Mouse (Mus musculus) lung, postnatal 0 days (tissue): ENCODE measurements around the gene Gpr141. TPM values are rescaled to one million over a fixed set of nuclear protein-coding genes. Genes with fewer than 3 reads are reported as not detected.

Experiments used
- ATAC-seq: fragments of 200-750 bp; cut with Nextera tagmentation; 2 replicates; pipeline ENCODE4 v1.8.0; 2017; ENCODE audit warnings: moderate library complexity
- DNase-seq: peaks from one replicate; pipeline ENCODE4 v3.0.0-alpha.2; 2016; ENCODE audit warnings: low spot score
- H3K27ac ChIP-seq: fragments of 300-500 bp; sonication (generic); 2 replicates; pipeline ENCODE4 v1.5.1; 2014; ENCODE audit warnings: antibody characterized with exemption, mild to moderate bottlenecking, low read length, mixed read lengths
- H3K27me3 ChIP-seq: fragments of 300-500 bp; sonication (generic); replicated peaks from 2 replicates; pipeline ENCODE4 v1.6.1; 2014; ENCODE audit warnings: low read length, mixed read lengths; ENCODE audit not compliant: insufficient read depth
- H3K36me3 ChIP-seq: fragments of 300-500 bp; sonication (generic); 2 replicates; pipeline ENCODE4 v1.6.1; 2014; ENCODE audit warnings: low read length, mixed read lengths; ENCODE audit not compliant: insufficient read depth
- H3K4me1 ChIP-seq: fragments of 300-500 bp; sonication (generic); 2 replicates; pipeline ENCODE4 v1.6.1; 2014; ENCODE audit warnings: antibody characterized with exemption, low read depth, low read length, mixed read lengths; ENCODE audit not compliant: insufficient read depth
- H3K4me2 ChIP-seq: fragments of 300-500 bp; sonication (generic); replicated peaks from 2 replicates; pipeline ENCODE4 v1.6.1; 2014; ENCODE audit warnings: low read depth, mild to moderate bottlenecking, low read length, moderate library complexity, mixed read lengths
- H3K4me3 ChIP-seq: fragments of 300-500 bp; sonication (generic); 2 replicates; pipeline ENCODE4 v1.5.1; 2014; ENCODE audit warnings: low read depth, low read length
- H3K9ac ChIP-seq: fragments of 300-500 bp; sonication (generic); replicated peaks from 2 replicates; pipeline ENCODE4 v1.6.1; 2014; ENCODE audit warnings: low read depth, mild to moderate bottlenecking
- H3K9me3 ChIP-seq: fragments of 300-500 bp; sonication (generic); 2 replicates; pipeline ENCODE4 v1.6.1; 2016; ENCODE audit warnings: low read length, mixed read lengths
- CTCF ChIP-seq: IDR thresholded peaks from 2 replicates; pipeline ENCODE4 v1.5.1; 2016; ENCODE audit warnings: antibody characterized with exemption, mild to moderate bottlenecking
- EP300 ChIP-seq: IDR thresholded peaks from 2 replicates; pipeline ENCODE4 v1.6.1; 2016; ENCODE audit warnings: antibody characterized with exemption, mild to moderate bottlenecking, control low read depth
- WGBS: fragments of 180-500 bp; shearing (Covaris S2); extraction: QIAGEN DNeasy Blood & Tissue Kit; methylation state at CpG from one replicate; pipeline ENCODE4 v1.1.7; 2014; 5-methylcytosine and 5-hydroxymethylcytosine counted together
- polyA plus RNA-seq: library from polyadenylated mRNA; unstranded; fragments of >200 nt; fragmentation: Nextera tagmentation; extraction: Ambion mirVana; gene quantifications from 2 replicates; pipeline ENCODE4 v1.2.1, GENCODE M21; 2015

The Gpr141 gene
- polyA plus RNA-seq, 1 experiment from 2014 or later: 2.6 TPM

GRCm38 (mm10) chr13:19763211-19763610 lies 60.8 kb downstream of the Gpr141 start:
- Histone ChIP-seq H3K9ac (no peak overlapping the region), H3K4me3 (no peak overlapping the region)

GRCm38 (mm10) chr13:19745741-19746140 lies 78.3 kb downstream of the Gpr141 start:
- Histone ChIP-seq H3K4me2 (no peak overlapping the region), H3K9me3 (no peaks in the 10 kb centered on the region), H3K4me1 (no peaks in the 10 kb centered on the region), H3K27ac (no peak overlapping the region), H3K9ac (no peak overlapping the region), H3K36me3 (no peaks in the 10 kb centered on the region), H3K4me3 (no peak overlapping the region), H3K27me3 (no peaks in the 10 kb centered on the region)
- TF ChIP-seq CTCF: no peak
- DNase-seq: no peak
- WGBS: 55% methylated on average over 2 of the region's 2 CpGs
- ATAC-seq: no peak

More at GRCm38 (mm10) chr13:19763211-19763610, 60.8 kb downstream of the Gpr141 start:
- ATAC-seq (no peak), DNase-seq (no peak)
- H3K4me1 ChIP-seq: no peaks in the 10 kb centered on the region
- H3K27me3 ChIP-seq: no peaks in the 10 kb centered on the region
- H3K4me2 ChIP-seq: no peak overlapping the region
- TF ChIP-seq CTCF: no peak
- TF ChIP-seq EP300: no peak
- no peaks in the 10 kb centered on the region for H3K9me3 ChIP-seq
- no peak overlapping the region for H3K27ac ChIP-seq
- WGBS: 85% methylated on average over 1 of the region's 1 CpGs
- no peaks in the 10 kb centered on the region for H3K36me3 ChIP-seq

GRCm38 (mm10) chr13:19744536-19744935 lies 79.5 kb downstream of the Gpr141 start:
- 69% methylated on average over 5 of the region's 5 CpGs for WGBS
- Histone ChIP-seq H3K4me2 (no peak overlapping the region), H3K4me3 (no peak overlapping the region), H3K27ac (no peak overlapping the region), H3K9me3 (no peaks in the 10 kb centered on the region), H3K4me1 (no peaks in the 10 kb centered on the region), H3K27me3 (no peaks in the 10 kb centered on the region), H3K36me3 (no peaks in the 10 kb centered on the region), H3K9ac (no peak overlapping the region)
- peak; percentile 68 for DNase-seq
- no peak for TF ChIP-seq CTCF
- TF ChIP-seq EP300: 0 out of 2 replicates have a peak, but pooled peaks have one; percentile 11
- ATAC-seq: peak; percentile 71

- no peak for DNase-seq
- ATAC-seq: no peak
- Histone ChIP-seq H3K4me3 (no peak overlapping the region), H3K27me3 (no peaks in the 10 kb centered on the region), H3K9ac (no peak overlapping the region), H3K9me3 (no peaks in the 10 kb centered on the region), H3K4me1 (no peaks in the 10 kb centered on the region), H3K4me2 (no peak overlapping the region), H3K27ac (no peak overlapping the region), H3K36me3 (no peaks in the 10 kb centered on the region)
- 84% methylated on average over 5 of the region's 5 CpGs for WGBS
- no peak for TF ChIP-seq CTCF
- no peak for TF ChIP-seq EP300
Observed at GRCm38 (mm10) chr13:19734597-19734996, 89.5 kb downstream of the Gpr141 start.

GRCm38 (mm10) chr13:19730826-19731225 lies 93.2 kb downstream of the Gpr141 start:
- no peak overlapping the region for H3K4me3 ChIP-seq
- no peak for TF ChIP-seq EP300
- TF ChIP-seq CTCF: no peak
- 12% methylated on average over 2 of the region's 2 CpGs for WGBS
- no peak overlapping the region for H3K4me2 ChIP-seq
- H3K27me3 ChIP-seq: no peaks in the 10 kb centered on the region
- H3K9me3 ChIP-seq: no peaks in the 10 kb centered on the region
- ATAC-seq: no peak
- no peaks in the 10 kb centered on the region for H3K4me1 ChIP-seq
- peak; percentile 22 for DNase-seq
- H3K27ac ChIP-seq: no peak overlapping the region
- H3K9ac ChIP-seq: no peak overlapping the region
- H3K36me3 ChIP-seq: no peaks in the 10 kb centered on the region

- ATAC-seq: no peak
- no peak overlapping the region for H3K4me3 ChIP-seq
- 20% methylated on average over 5 of the region's 5 CpGs for WGBS
- H3K27me3 ChIP-seq: no peaks in the 10 kb centered on the region
- H3K9ac ChIP-seq: no peak overlapping the region
- TF ChIP-seq CTCF (no peak), EP300 (no peak)
- no peaks in the 10 kb centered on the region for H3K4me1 ChIP-seq
- H3K9me3 ChIP-seq: no peaks in the 10 kb centered on the region
- H3K36me3 ChIP-seq: no peaks in the 10 kb centered on the region
- H3K4me2 ChIP-seq: no peak overlapping the region
- DNase-seq: peak; percentile 13
- H3K27ac ChIP-seq: no peak overlapping the region
Observed at GRCm38 (mm10) chr13:19718954-19719353, 105.1 kb downstream of the Gpr141 start.

- Histone ChIP-seq H3K27me3 (no peaks in the 10 kb centered on the region), H3K9me3 (no peaks in the 10 kb centered on the region), H3K4me1 (no peaks in the 10 kb centered on the region), H3K9ac (no peak overlapping the region), H3K4me3 (no peak overlapping the region), H3K36me3 (no peaks in the 10 kb centered on the region), H3K4me2 (no peak overlapping the region), H3K27ac (no peak overlapping the region)
- ATAC-seq (no peak), DNase-seq (no peak)
- no peak for TF ChIP-seq CTCF
- no peak for TF ChIP-seq EP300
- WGBS: 60% methylated on average over 2 of the region's 2 CpGs
Observed at GRCm38 (mm10) chr13:19717201-19717600, 106.9 kb downstream of the Gpr141 start.
